Mouse (Mus musculus): ENCODE measurements around the gene Sox5. TPM values are rescaled to one million over a fixed set of nuclear protein-coding genes. Genes with fewer than 3 reads are reported as not detected.

The Sox5 gene
- polyA plus RNA-seq, 1 experiment: 0.85 TPM

GRCm38 (mm10) chr6:144136894-144137293 lies 644.9 kb downstream of the Sox5 start:
- TF ChIP-seq POLR2A (IDR thresholded peaks at IDR 0.05; ENCODE audit: low read depth, low read length) (no peak), CTCF (IDR thresholded peaks at IDR 0.05; ENCODE audit: extremely low read depth, insufficient read length, insufficient replicate concordance, low read depth, low read length) (no peak)
- H3K36me3 ChIP-seq (ENCODE audit: control insufficient read depth, insufficient read depth, low read length): no peaks in the 10 kb centered on the region
- peaks cover 2% of the 10 kb centered on the region; the same call in 1 of the 2 replicates for H3K4me1 ChIP-seq (ENCODE audit: control insufficient read depth, insufficient read depth, insufficient read length, low read length)
- 39% methylated on average over 4 of the region's 4 CpGs for WGBS
- no peak overlapping the region for H3K4me3 ChIP-seq (ENCODE audit: low read depth, low read length)
- H3K27ac ChIP-seq (ENCODE audit: insufficient read depth, low read depth, low read length): no peak overlapping the region
- no peaks in the 10 kb centered on the region for H3K27me3 ChIP-seq (ENCODE audit: control insufficient read depth, insufficient read depth, low read length)

GRCm38 (mm10) chr6:144129927-144130326 lies 651.9 kb downstream of the Sox5 start:
- Histone ChIP-seq H3K27me3 (ENCODE audit: control insufficient read depth, insufficient read depth, low read length) (no peaks in the 10 kb centered on the region), H3K4me3 (ENCODE audit: low read depth, low read length) (no peak overlapping the region), H3K4me1 (ENCODE audit: control insufficient read depth, insufficient read depth, insufficient read length, low read length) (no peaks in the 10 kb centered on the region), H3K27ac (ENCODE audit: insufficient read depth, low read depth, low read length) (no peak overlapping the region), H3K36me3 (ENCODE audit: control insufficient read depth, insufficient read depth, low read length) (no peaks in the 10 kb centered on the region)
- TF ChIP-seq POLR2A (IDR thresholded peaks at IDR 0.05; ENCODE audit: low read depth, low read length): no peak
- TF ChIP-seq CTCF (IDR thresholded peaks at IDR 0.05; ENCODE audit: extremely low read depth, insufficient read length, insufficient replicate concordance, low read depth, low read length): no peak
- 93% methylated on average over 12 of the region's 12 CpGs for WGBS

- no peaks in the 10 kb centered on the region for H3K27me3 ChIP-seq (ENCODE audit: control insufficient read depth, insufficient read depth, low read length)
- H3K27ac ChIP-seq (ENCODE audit: insufficient read depth, low read depth, low read length): no peak overlapping the region
- no peaks in the 10 kb centered on the region for H3K36me3 ChIP-seq (ENCODE audit: control insufficient read depth, insufficient read depth, low read length)
- no peak for TF ChIP-seq CTCF (IDR thresholded peaks at IDR 0.05; ENCODE audit: extremely low read depth, insufficient read length, insufficient replicate concordance, low read depth, low read length)
- no peak for TF ChIP-seq POLR2A (IDR thresholded peaks at IDR 0.05; ENCODE audit: low read depth, low read length)
- H3K4me1 ChIP-seq (ENCODE audit: control insufficient read depth, insufficient read depth, insufficient read length, low read length): no peaks in the 10 kb centered on the region
- H3K4me3 ChIP-seq (ENCODE audit: low read depth, low read length): no peak overlapping the region
- 78% methylated on average over 1 of the region's 1 CpGs for WGBS
Observed at GRCm38 (mm10) chr6:144119961-144120360, 661.8 kb downstream of the Sox5 start.

GRCm38 (mm10) chr6:144116646-144117045 lies 665.1 kb downstream of the Sox5 start:
- Histone ChIP-seq H3K27ac (ENCODE audit: insufficient read depth, low read depth, low read length) (no peak overlapping the region), H3K27me3 (ENCODE audit: control insufficient read depth, insufficient read depth, low read length) (no peaks in the 10 kb centered on the region), H3K36me3 (ENCODE audit: control insufficient read depth, insufficient read depth, low read length) (no peaks in the 10 kb centered on the region), H3K4me1 (ENCODE audit: control insufficient read depth, insufficient read depth, insufficient read length, low read length) (no peaks in the 10 kb centered on the region), H3K4me3 (ENCODE audit: low read depth, low read length) (no peak overlapping the region)
- 63% methylated on average over 6 of the region's 6 CpGs for WGBS
- TF ChIP-seq CTCF (IDR thresholded peaks at IDR 0.05; ENCODE audit: extremely low read depth, insufficient read length, insufficient replicate concordance, low read depth, low read length): no peak
- TF ChIP-seq POLR2A (IDR thresholded peaks at IDR 0.05; ENCODE audit: low read depth, low read length): no peak

GRCm38 (mm10) chr6:144111561-144111960 lies 670.2 kb downstream of the Sox5 start:
- WGBS: 88% methylated on average over 6 of the region's 6 CpGs
- TF ChIP-seq POLR2A (IDR thresholded peaks at IDR 0.05; ENCODE audit: low read depth, low read length) (no peak), CTCF (IDR thresholded peaks at IDR 0.05; ENCODE audit: extremely low read depth, insufficient read length, insufficient replicate concordance, low read depth, low read length) (no peak)
- Histone ChIP-seq H3K27me3 (ENCODE audit: control insufficient read depth, insufficient read depth, low read length) (no peaks in the 10 kb centered on the region), H3K4me1 (ENCODE audit: control insufficient read depth, insufficient read depth, insufficient read length, low read length) (no peaks in the 10 kb centered on the region), H3K36me3 (ENCODE audit: control insufficient read depth, insufficient read depth, low read length) (no peaks in the 10 kb centered on the region), H3K27ac (ENCODE audit: insufficient read depth, low read depth, low read length) (no peak overlapping the region), H3K4me3 (ENCODE audit: low read depth, low read length) (no peak overlapping the region)

- Histone ChIP-seq H3K27me3 (ENCODE audit: control insufficient read depth, insufficient read depth, low read length) (no peaks in the 10 kb centered on the region), H3K4me1 (ENCODE audit: control insufficient read depth, insufficient read depth, insufficient read length, low read length) (no peaks in the 10 kb centered on the region), H3K4me3 (ENCODE audit: low read depth, low read length) (no peak overlapping the region), H3K36me3 (ENCODE audit: control insufficient read depth, insufficient read depth, low read length) (no peaks in the 10 kb centered on the region), H3K27ac (ENCODE audit: insufficient read depth, low read depth, low read length) (no peak overlapping the region)
- TF ChIP-seq POLR2A (IDR thresholded peaks at IDR 0.05; ENCODE audit: low read depth, low read length): no peak
- TF ChIP-seq CTCF (IDR thresholded peaks at IDR 0.05; ENCODE audit: extremely low read depth, insufficient read length, insufficient replicate concordance, low read depth, low read length): no peak
- 79% methylated on average over 10 of the region's 10 CpGs for WGBS
Observed at GRCm38 (mm10) chr6:144106848-144107247, 674.9 kb downstream of the Sox5 start.

GRCm38 (mm10) chr6:144105645-144106044 lies 676.1 kb downstream of the Sox5 start:
- no peaks in the 10 kb centered on the region for H3K27me3 ChIP-seq (ENCODE audit: control insufficient read depth, insufficient read depth, low read length)
- H3K27ac ChIP-seq (ENCODE audit: insufficient read depth, low read depth, low read length): no peak overlapping the region
- H3K4me1 ChIP-seq (ENCODE audit: control insufficient read depth, insufficient read depth, insufficient read length, low read length): no peaks in the 10 kb centered on the region
- TF ChIP-seq CTCF (IDR thresholded peaks at IDR 0.05; ENCODE audit: extremely low read depth, insufficient read length, insufficient replicate concordance, low read depth, low read length): no peak
- TF ChIP-seq POLR2A (IDR thresholded peaks at IDR 0.05; ENCODE audit: low read depth, low read length): no peak
- H3K36me3 ChIP-seq (ENCODE audit: control insufficient read depth, insufficient read depth, low read length): no peaks in the 10 kb centered on the region
- WGBS: 90% methylated on average over 12 of the region's 12 CpGs
- no peak overlapping the region for H3K4me3 ChIP-seq (ENCODE audit: low read depth, low read length)

- H3K27me3 ChIP-seq (ENCODE audit: control insufficient read depth, insufficient read depth, low read length): no peaks in the 10 kb centered on the region
- no peaks in the 10 kb centered on the region for H3K36me3 ChIP-seq (ENCODE audit: control insufficient read depth, insufficient read depth, low read length)
- H3K27ac ChIP-seq (ENCODE audit: insufficient read depth, low read depth, low read length): no peak overlapping the region
- 91% methylated on average over 6 of the region's 6 CpGs for WGBS
- TF ChIP-seq POLR2A (IDR thresholded peaks at IDR 0.05; ENCODE audit: low read depth, low read length): no peak
- TF ChIP-seq CTCF (IDR thresholded peaks at IDR 0.05; ENCODE audit: extremely low read depth, insufficient read length, insufficient replicate concordance, low read depth, low read length): no peak
- no peaks in the 10 kb centered on the region for H3K4me1 ChIP-seq (ENCODE audit: control insufficient read depth, insufficient read depth, insufficient read length, low read length)
- no peak overlapping the region for H3K4me3 ChIP-seq (ENCODE audit: low read depth, low read length)
Observed at GRCm38 (mm10) chr6:144103612-144104011, 678.2 kb downstream of the Sox5 start.

Measured in small intestine, adult 2 months (tissue).